Mouse (Mus musculus): ENCODE measurements at regions not wholly inside any gene's neighbourhood (a gene's known extent, or its start where the extent isn't known, plus 50 kb on each side); places are given as distances from the start of the nearest gene placed in this dataset.

- Histone ChIP-seq H3K27me3 (replicated peaks; ENCODE audit: control insufficient read depth, insufficient read depth, low read length) (no peaks in the 10 kb centered on the region; the same call in 1 of the 2 replicates), H3K27ac (ENCODE audit: insufficient read depth, low read depth, low read length) (no peak overlapping the region), H3K4me3 (ENCODE audit: insufficient read depth, low read depth, low read length) (no peak overlapping the region), H3K4me1 (ENCODE audit: control insufficient read depth, insufficient read depth, low read length) (no peaks in the 10 kb centered on the region), H3K36me3 (ENCODE audit: control insufficient read depth, insufficient read depth, low read length) (no peaks in the 10 kb centered on the region)
- 53% methylated on average over 5 of the region's 5 CpGs for WGBS
- peak; percentile 14 for DNase-seq
- TF ChIP-seq CTCF (conservative IDR thresholded peaks at IDR 0.05; ENCODE audit: insufficient read depth, insufficient read length, low read depth, low read length), result no peak
- no peak for TF ChIP-seq POLR2A (IDR thresholded peaks at IDR 0.05; ENCODE audit: low read depth, low read length)
Observed at GRCm38 (mm10) chr1:169096737-169097136, 434.5 kb downstream of the Nuf2 start.

GRCm38 (mm10) chr1:169093602-169094354, 437.5 kb downstream of the Nuf2 start:
- DNase-seq, result no peak
- Histone ChIP-seq H3K4me3 (ENCODE audit: insufficient read depth, low read depth, low read length) (no peak overlapping the region), H3K27ac (ENCODE audit: insufficient read depth, low read depth, low read length) (no peak overlapping the region), H3K27me3 (replicated peaks; ENCODE audit: control insufficient read depth, insufficient read depth, low read length) (no peaks in the 10 kb centered on the region; the same call in 1 of the 2 replicates), H3K36me3 (ENCODE audit: control insufficient read depth, insufficient read depth, low read length) (no peaks in the 10 kb centered on the region), H3K4me1 (ENCODE audit: control insufficient read depth, insufficient read depth, low read length) (no peaks in the 10 kb centered on the region)
- WGBS, result 57% methylated on average over 3 of the region's 3 CpGs
- TF ChIP-seq CTCF (conservative IDR thresholded peaks at IDR 0.05; ENCODE audit: insufficient read depth, insufficient read length, low read depth, low read length) (no peak), POLR2A (IDR thresholded peaks at IDR 0.05; ENCODE audit: low read depth, low read length) (no peak)

GRCm38 (mm10) chr1:169086032-169086431, 445.2 kb downstream of the Nuf2 start:
- 78% methylated on average over 3 of the region's 3 CpGs for WGBS
- no peak for TF ChIP-seq CTCF (conservative IDR thresholded peaks at IDR 0.05; ENCODE audit: insufficient read depth, insufficient read length, low read depth, low read length)
- no peak for TF ChIP-seq POLR2A (IDR thresholded peaks at IDR 0.05; ENCODE audit: low read depth, low read length)

DNA sequence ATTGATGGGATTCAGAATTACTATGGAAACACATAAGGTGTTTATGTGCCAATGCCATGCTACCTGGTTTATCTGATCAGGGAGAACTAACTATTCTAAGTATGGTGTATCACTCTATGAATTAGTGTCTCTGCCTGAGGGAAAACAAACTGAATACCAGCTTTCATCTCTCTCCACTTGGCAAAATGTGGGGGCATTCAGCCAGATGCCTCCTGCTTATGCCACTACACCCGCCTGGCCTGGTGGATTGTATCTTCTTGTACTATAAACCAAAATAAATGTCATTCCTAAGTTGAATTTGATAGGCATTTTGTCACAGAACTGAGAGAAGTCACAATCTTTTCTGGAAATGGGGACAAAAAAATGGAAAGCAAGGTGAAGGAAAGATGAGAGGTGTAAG, 450.6 kb downstream of the Nuf2 start:
- DNase-seq, result no peak
- TF ChIP-seq POLR2A (IDR thresholded peaks at IDR 0.05; ENCODE audit: low read depth, low read length) (no peak), CTCF (conservative IDR thresholded peaks at IDR 0.05; ENCODE audit: insufficient read depth, insufficient read length, low read depth, low read length) (no peak)
- H3K4me1 ChIP-seq (ENCODE audit: control insufficient read depth, insufficient read depth, low read length), result no peaks in the 10 kb centered on the region

More at GRCm38 (mm10) chr1:169086032-169086431, 445.2 kb downstream of the Nuf2 start:
- Histone ChIP-seq H3K27ac (ENCODE audit: insufficient read depth, low read depth, low read length) (no peak overlapping the region), H3K4me3 (ENCODE audit: insufficient read depth, low read depth, low read length) (no peak overlapping the region), H3K27me3 (replicated peaks; ENCODE audit: control insufficient read depth, insufficient read depth, low read length) (no peaks in the 10 kb centered on the region; the same call in 1 of the 2 replicates), H3K36me3 (ENCODE audit: control insufficient read depth, insufficient read depth, low read length) (no peaks in the 10 kb centered on the region), H3K4me1 (ENCODE audit: control insufficient read depth, insufficient read depth, low read length) (no peaks in the 10 kb centered on the region)
- no peak for DNase-seq

DNA sequence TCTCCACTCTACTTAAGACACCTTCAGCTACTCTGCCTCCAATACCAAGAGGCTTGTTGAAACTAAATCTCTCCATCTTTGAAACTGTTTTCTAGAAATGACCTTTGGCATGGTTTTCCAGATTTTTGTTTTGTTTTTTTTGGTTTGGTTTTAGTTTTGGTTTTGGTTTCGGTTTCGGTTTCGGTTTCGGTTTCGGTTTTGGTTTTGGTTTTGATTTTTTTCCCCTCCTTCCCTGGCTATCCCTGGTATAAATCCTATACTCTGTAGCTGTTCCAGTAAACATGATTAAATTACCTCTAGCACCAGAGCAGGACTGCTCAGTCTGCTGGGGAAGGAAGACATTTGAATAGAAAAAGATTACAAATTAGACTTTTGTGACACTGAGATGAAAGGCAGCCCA, 454.0 kb downstream of the Nuf2 start:
- 90% methylated on average over 5 of the region's 5 CpGs for WGBS
- TF ChIP-seq CTCF (conservative IDR thresholded peaks at IDR 0.05; ENCODE audit: insufficient read depth, insufficient read length, low read depth, low read length) (no peak), POLR2A (IDR thresholded peaks at IDR 0.05; ENCODE audit: low read depth, low read length) (no peak)

More for the DNA sequence above, 450.6 kb downstream of the Nuf2 start:
- Histone ChIP-seq H3K27me3 (replicated peaks; ENCODE audit: control insufficient read depth, insufficient read depth, low read length) (no peaks in the 10 kb centered on the region), H3K27ac (ENCODE audit: insufficient read depth, low read depth, low read length) (no peak overlapping the region), H3K36me3 (ENCODE audit: control insufficient read depth, insufficient read depth, low read length) (no peaks in the 10 kb centered on the region), H3K4me3 (ENCODE audit: insufficient read depth, low read depth, low read length) (no peak overlapping the region)
- WGBS, result 98% methylated on average over 1 of the region's 1 CpGs

GRCm38 (mm10) chr1:169076006-169076405, 455.3 kb downstream of the Nuf2 start:
- Histone ChIP-seq H3K27ac (ENCODE audit: insufficient read depth, low read depth, low read length) (no peak overlapping the region), H3K27me3 (replicated peaks; ENCODE audit: control insufficient read depth, insufficient read depth, low read length) (no peaks in the 10 kb centered on the region), H3K4me1 (ENCODE audit: control insufficient read depth, insufficient read depth, low read length) (no peaks in the 10 kb centered on the region), H3K36me3 (ENCODE audit: control insufficient read depth, insufficient read depth, low read length) (no peaks in the 10 kb centered on the region), H3K4me3 (ENCODE audit: insufficient read depth, low read depth, low read length) (no peak overlapping the region)
- DNase-seq, result no peak
- WGBS, result 71% methylated on average over 7 of the region's 7 CpGs
- TF ChIP-seq CTCF (conservative IDR thresholded peaks at IDR 0.05; ENCODE audit: insufficient read depth, insufficient read length, low read depth, low read length), result no peak
- no peak for TF ChIP-seq POLR2A (IDR thresholded peaks at IDR 0.05; ENCODE audit: low read depth, low read length)

More for the DNA sequence above, 454.0 kb downstream of the Nuf2 start:
- Histone ChIP-seq H3K27me3 (replicated peaks; ENCODE audit: control insufficient read depth, insufficient read depth, low read length) (no peaks in the 10 kb centered on the region), H3K36me3 (ENCODE audit: control insufficient read depth, insufficient read depth, low read length) (no peaks in the 10 kb centered on the region), H3K4me1 (ENCODE audit: control insufficient read depth, insufficient read depth, low read length) (no peaks in the 10 kb centered on the region), H3K27ac (ENCODE audit: insufficient read depth, low read depth, low read length) (no peak overlapping the region), H3K4me3 (ENCODE audit: insufficient read depth, low read depth, low read length) (no peak overlapping the region)
- no peak for DNase-seq

DNA sequence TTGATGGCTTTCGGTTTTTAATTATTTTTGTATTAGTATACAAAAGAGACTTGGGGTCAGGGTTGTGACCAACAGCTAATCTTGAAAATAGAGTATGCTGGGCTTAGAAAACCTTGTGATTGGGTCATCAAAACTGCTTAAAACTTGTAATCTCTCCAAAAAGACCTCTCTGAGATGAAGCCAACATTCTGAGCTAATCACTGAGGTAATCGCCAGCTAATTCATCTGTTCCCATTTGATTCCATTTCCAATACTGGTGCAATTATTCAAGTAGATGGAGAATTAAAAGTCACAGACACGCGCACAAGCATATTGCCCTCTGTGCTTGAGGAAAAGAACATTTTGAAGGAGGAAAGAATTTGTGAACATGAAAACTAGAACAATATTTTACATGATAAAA, 459.9 kb downstream of the Nuf2 start:
- WGBS, result 95% methylated on average over 4 of the region's 4 CpGs
- H3K4me1 ChIP-seq (ENCODE audit: control insufficient read depth, insufficient read depth, low read length), result no peaks in the 10 kb centered on the region
- H3K36me3 ChIP-seq (ENCODE audit: control insufficient read depth, insufficient read depth, low read length), result no peaks in the 10 kb centered on the region
- DNase-seq, result no peak
- no peaks in the 10 kb centered on the region for H3K27me3 ChIP-seq (replicated peaks; ENCODE audit: control insufficient read depth, insufficient read depth, low read length)
- no peak overlapping the region for H3K27ac ChIP-seq (ENCODE audit: insufficient read depth, low read depth, low read length)
- H3K4me3 ChIP-seq (ENCODE audit: insufficient read depth, low read depth, low read length), result no peak overlapping the region
- TF ChIP-seq CTCF (conservative IDR thresholded peaks at IDR 0.05; ENCODE audit: insufficient read depth, insufficient read length, low read depth, low read length) (no peak), POLR2A (IDR thresholded peaks at IDR 0.05; ENCODE audit: low read depth, low read length) (no peak)

Measured in kidney, adult 2 months (tissue).